Mouse (Mus musculus) left cerebral cortex, postnatal 10 days (tissue): ENCODE results near the gene Cx3cl1. TPM values are rescaled to one million over a fixed set of nuclear protein-coding genes. Genes with fewer than 3 reads are reported as not detected.

Source experiments
- DNase-seq, 2 experiments: peaks; one replicate each; pipeline ENCODE4 v3.0.0; 2021 to 2022; ENCODE audit warnings: low spot score in 2 of 2, mixed read lengths in 1 of 2; ENCODE audit errors: extremely low spot score in 1 of 2
- intact Hi-C: fragments of 180-260 bp; cut with DNase I; formaldehyde crosslinking; loops from one replicate; pipeline ENCODE4 v1.15.1; 2025
- total RNA-seq, 2 experiments: library from RNA; stranded (reverse); gene quantifications; 2 replicates each; pipeline ENCODE4 v1.2.3; 2021

Gene Cx3cl1
- total RNA-seq, 2 experiments from 2014 or later: 417 to 438 TPM

DNA sequence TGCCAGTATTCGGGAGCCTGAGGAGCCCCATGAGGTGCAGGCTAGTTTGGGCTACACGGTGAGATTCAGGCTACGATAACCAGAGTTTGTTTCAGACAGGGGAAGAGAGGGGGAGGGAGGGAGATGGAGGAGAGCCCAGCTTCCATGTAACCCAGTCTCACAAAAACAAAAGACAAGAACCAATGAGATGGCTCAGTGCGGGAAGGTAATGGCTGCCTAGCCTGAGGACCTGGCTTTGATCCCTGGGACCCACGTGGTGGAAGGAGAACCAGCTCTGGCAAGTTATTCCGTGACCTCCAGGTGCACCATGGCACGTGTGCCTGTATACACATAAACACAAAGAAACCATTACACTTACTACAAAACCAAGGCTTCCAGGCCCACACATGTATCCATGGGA is 48.7 kb downstream of the Cx3cl1 start:
- DNase-seq: no peak
- intact Hi-C loops: no loop called here

DNA sequence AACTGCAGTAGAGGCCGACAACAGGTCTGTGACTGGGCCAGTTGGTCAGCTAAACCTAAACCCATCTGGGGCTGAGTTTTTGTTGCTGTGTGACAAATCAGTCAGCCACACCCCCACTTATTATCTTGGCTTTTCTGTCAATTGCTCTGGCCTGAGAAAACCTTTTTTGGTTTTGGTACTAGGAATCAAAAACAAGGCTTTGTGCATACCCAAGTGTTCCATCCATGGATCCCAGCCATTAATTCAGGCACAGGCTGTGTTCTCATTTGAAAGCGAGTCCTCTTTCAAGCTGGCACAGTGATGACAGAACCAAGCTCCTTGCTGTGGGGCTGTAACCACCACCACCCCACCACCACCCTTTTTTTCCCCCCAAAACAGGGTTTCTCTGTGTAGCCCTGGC is 49.6 kb downstream of the Cx3cl1 start:
- no peak for DNase-seq
- intact Hi-C loops: no loop called here

DNA sequence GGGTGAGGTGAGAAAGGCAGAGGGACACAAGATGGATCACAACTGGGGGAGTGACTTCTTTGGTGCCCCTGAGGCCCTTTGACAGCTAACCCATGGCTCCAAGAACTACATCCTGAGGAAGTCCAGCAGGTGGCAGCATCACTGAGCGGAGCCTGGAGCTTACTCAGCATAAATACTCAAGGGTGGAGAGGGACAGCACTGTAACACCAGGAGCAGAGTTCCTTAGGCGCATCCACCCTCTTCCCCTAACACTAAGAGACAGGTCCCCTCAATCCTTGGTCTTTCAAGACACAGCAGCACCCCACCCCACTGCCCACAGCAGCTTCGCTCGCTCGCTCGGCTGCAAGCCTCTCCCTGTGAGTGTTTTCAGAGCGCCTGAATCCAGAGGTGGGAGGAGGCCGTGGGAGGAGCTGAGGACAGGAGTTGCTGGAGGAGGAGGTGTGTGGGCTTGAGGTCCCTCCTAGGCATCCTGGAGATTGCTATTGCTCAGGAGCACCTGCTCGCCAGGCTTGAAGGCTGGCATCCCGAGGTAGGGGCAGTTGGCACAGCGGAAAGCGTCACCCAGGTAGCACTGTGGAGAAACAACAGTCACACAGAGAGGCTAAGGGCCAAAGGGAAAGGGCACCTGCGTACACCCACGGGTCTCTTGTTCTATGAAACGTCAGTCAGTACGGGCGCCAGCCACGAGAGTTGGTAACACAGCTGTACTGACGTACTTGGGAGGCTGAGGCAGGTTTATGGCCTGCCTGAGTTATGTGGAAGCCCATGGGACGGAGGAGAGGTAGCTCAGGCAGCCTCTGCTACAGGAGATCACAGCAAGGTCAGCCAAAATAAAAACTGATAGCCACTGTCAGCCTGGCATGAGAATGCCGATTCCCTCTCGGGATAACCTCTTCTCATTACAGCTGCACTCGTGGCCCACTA is 51.1 kb downstream of the Cx3cl1 start:
- intact Hi-C loops: no loop called here
- DNase-seq: peak in 1 of 2 experiments; percentile 74

DNA sequence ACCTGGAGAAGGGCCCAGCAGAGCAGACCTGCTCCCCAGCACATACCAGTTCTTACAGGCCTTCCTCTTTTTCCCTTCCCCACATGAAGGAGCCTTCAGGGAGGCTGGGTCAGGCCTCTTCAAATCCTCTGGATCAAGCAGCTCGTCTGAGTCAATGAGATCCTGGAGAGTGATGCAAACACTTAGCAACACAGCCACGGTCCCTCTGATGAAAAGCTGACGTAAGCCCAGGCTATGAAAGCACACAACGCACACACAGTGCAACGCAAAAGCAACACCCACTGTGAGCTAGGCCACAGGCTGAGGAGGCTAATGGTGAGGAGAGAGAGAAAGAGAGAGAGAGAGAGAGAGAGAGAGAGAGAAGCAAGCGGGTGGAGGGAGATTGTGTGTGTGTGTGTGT is 53.4 kb downstream of the Cx3cl1 start:
- no peak for DNase-seq
- intact Hi-C loops: no loop called here

DNA sequence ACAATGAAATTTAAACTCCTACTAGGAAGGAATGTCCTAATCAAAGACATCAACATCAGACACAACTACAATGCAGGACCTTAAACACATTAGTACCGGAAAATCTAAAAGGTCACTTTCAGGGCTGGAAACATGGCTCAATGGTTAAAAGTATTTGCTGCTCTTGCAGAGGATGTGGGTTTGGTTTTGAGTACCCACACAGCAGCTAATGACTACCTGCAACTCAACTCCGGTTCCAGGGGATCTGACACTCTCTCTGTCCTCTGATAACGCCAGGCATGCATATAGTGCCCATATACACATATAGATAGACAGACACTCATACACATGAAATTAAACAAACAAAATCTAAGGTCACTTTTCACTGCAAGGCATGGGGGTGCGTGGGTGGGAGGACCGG is 54.4 kb downstream of the Cx3cl1 start:
- intact Hi-C loops: no loop called here
- no peak for DNase-seq

DNA sequence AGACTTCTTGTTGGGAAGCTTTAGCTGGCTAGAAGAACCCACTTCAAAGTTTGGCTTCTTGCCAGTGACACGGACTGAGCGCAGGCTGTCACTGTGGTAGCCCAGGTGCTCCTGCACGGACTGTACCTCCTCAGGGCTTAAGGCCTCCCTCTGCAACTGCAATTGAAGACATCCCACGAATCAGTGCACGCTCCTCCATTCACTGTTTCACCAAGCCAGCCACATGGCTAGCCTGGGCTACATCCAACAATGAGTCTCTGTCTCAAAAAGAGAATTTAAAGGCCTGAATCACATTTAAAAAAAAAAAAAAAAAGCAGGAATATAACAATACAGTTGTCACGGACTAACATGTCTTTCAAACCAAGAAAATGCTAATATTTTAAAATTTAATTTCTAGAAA is 56.5 kb downstream of the Cx3cl1 start:
- no peak for DNase-seq
- intact Hi-C loops: no loop called here

Other genes starting within 250 kb of the Cx3cl1 start
- 10 to 100 TPM; 40.3 to 42.3 TPM for gene Cpne2, start 239.0 kb upstream of the Cx3cl1 start, total RNA-seq
- gene Rspry1, start 170.1 kb upstream of the Cx3cl1 start, total RNA-seq: 10 to 100 TPM; 34.6 to 35.7 TPM
- gene Fam192a, start 170.0 kb upstream of the Cx3cl1 start, total RNA-seq: 10 to 100 TPM; 42.0 to 46.1 TPM
- 100 to 1,000 TPM; 149 to 156 TPM for gene Arl2bp, start 105.4 kb upstream of the Cx3cl1 start, total RNA-seq
- gene Pllp, start 75.7 kb upstream of the Cx3cl1 start, total RNA-seq: 10 to 100 TPM; 19.5 to 25.3 TPM
- gene Ccl22, start 26.4 kb upstream of the Cx3cl1 start, total RNA-seq: under 1 TPM; 0.15 to 0.26 TPM
- 10 to 100 TPM; 10.8 to 12.3 TPM for gene Ccl17, start 38.4 kb downstream of the Cx3cl1 start, total RNA-seq
- gene Coq9, start 66.3 kb downstream of the Cx3cl1 start, total RNA-seq: 10 to 100 TPM; 58.7 to 62.1 TPM
- 10 to 100 TPM; 75.8 to 82.3 TPM for gene Ciapin1, start 66.3 kb downstream of the Cx3cl1 start, total RNA-seq
- gene Polr2c, start 85.4 kb downstream of the Cx3cl1 start, total RNA-seq: 10 to 100 TPM; 50.9 to 55.1 TPM
- 10 to 100 TPM; 74.9 to 79.5 TPM for gene Dok4, start 104.3 kb downstream of the Cx3cl1 start, total RNA-seq
- gene Ccdc102a, start 146.1 kb downstream of the Cx3cl1 start, total RNA-seq: 1 to 10 TPM; 2.6 to 3.3 TPM
- not detected for gene Adgrg5, start 151.7 kb downstream of the Cx3cl1 start, total RNA-seq
- 100 to 1,000 TPM; 122 to 128 TPM for gene Adgrg1, start 202.7 kb downstream of the Cx3cl1 start, total RNA-seq
- gene Adgrg3, start 245.7 kb downstream of the Cx3cl1 start, total RNA-seq: under 1 TPM; 0.22 to 0.32 TPM